Mouse (Mus musculus) mature B cell (primary cell): ENCODE results near the gene Prdm2.

ENCODE experiments used
- in situ Hi-C: fragments of 300-500 bp; cut with MboI; formaldehyde crosslinking; loops from 2 replicates; pipeline ENCODE4 v1.14.3; 2019

The Prdm2 gene

GRCm38 (mm10) chr4:143154571-143154970 lies 58.2 kb downstream of the Prdm2 start:
- in situ Hi-C loops = no loop called here

GRCm38 (mm10) chr4:143152634-143153033 lies 60.2 kb downstream of the Prdm2 start:
- in situ Hi-C loops = no loop called here

GRCm38 (mm10) chr4:143151267-143151666 lies 61.5 kb downstream of the Prdm2 start:
- in situ Hi-C loops = no loop called here

- in situ Hi-C loops = no loop called here
Measured at GRCm38 (mm10) chr4:143147666-143148065, 65.1 kb downstream of the Prdm2 start.

- in situ Hi-C loops = no loop called here
Measured at GRCm38 (mm10) chr4:143143615-143144014, 69.2 kb downstream of the Prdm2 start.

GRCm38 (mm10) chr4:143141645-143142259 lies 71.0 kb downstream of the Prdm2 start:
- in situ Hi-C loops = no loop called here

GRCm38 (mm10) chr4:143140940-143141339 lies 71.9 kb downstream of the Prdm2 start:
- in situ Hi-C loops = no loop called here

- in situ Hi-C loops = no loop called here
Measured at GRCm38 (mm10) chr4:143132433-143132832, 80.4 kb downstream of the Prdm2 start.

GRCm38 (mm10) chr4:143130441-143130840 lies 82.4 kb downstream of the Prdm2 start:
- in situ Hi-C loops = no loop called here

- in situ Hi-C loops = no loop called here
Measured at GRCm38 (mm10) chr4:143129261-143129760, 83.5 kb downstream of the Prdm2 start.

- in situ Hi-C loops = no loop called here
Measured at GRCm38 (mm10) chr4:143127171-143127570, 85.6 kb downstream of the Prdm2 start.

- in situ Hi-C loops = no loop called here
Measured at GRCm38 (mm10) chr4:143126476-143126875, 86.3 kb downstream of the Prdm2 start.

GRCm38 (mm10) chr4:143125290-143125689 lies 87.5 kb downstream of the Prdm2 start:
- in situ Hi-C loops = no loop called here

- in situ Hi-C loops = no loop called here
Measured at GRCm38 (mm10) chr4:143123043-143123442, 89.8 kb downstream of the Prdm2 start.

- in situ Hi-C loops = no loop called here
Measured at GRCm38 (mm10) chr4:143121174-143121573, 91.6 kb downstream of the Prdm2 start.

GRCm38 (mm10) chr4:143120008-143120407 lies 92.8 kb downstream of the Prdm2 start:
- in situ Hi-C loops = no loop called here

GRCm38 (mm10) chr4:143118843-143119242 lies 94.0 kb downstream of the Prdm2 start:
- in situ Hi-C loops = loop anchor here (10.0 kb wide), 1 partner anchor 116 kb away; no protein-coding TSS in a partner anchor

GRCm38 (mm10) chr4:143115851-143116250 lies 96.9 kb downstream of the Prdm2 start:
- in situ Hi-C loops = loop anchor here (10.0 kb wide), 1 partner anchor 119 kb away; no protein-coding TSS in a partner anchor

- in situ Hi-C loops = loop anchor here (10.0 kb wide), 1 partner anchor 120 kb away; no protein-coding TSS in a partner anchor
Measured at GRCm38 (mm10) chr4:143114232-143114979, 98.4 kb downstream of the Prdm2 start.

GRCm38 (mm10) chr4:143112985-143113384 lies 99.8 kb downstream of the Prdm2 start:
- in situ Hi-C loops = loop anchor here (10.0 kb wide), 1 partner anchor 122 kb away; no protein-coding TSS in a partner anchor

GRCm38 (mm10) chr4:143112439-143112838 lies 100.4 kb downstream of the Prdm2 start:
- in situ Hi-C loops = loop anchor here (10.0 kb wide), 1 partner anchor 122 kb away; no protein-coding TSS in a partner anchor

- in situ Hi-C loops = loop anchor here (10.0 kb wide), 1 partner anchor 123 kb away; no protein-coding TSS in a partner anchor
Measured at GRCm38 (mm10) chr4:143111872-143112271, 100.9 kb downstream of the Prdm2 start.

GRCm38 (mm10) chr4:143108552-143108951 lies 104.2 kb downstream of the Prdm2 start:
- in situ Hi-C loops = no loop called here
